Mouse (Mus musculus): Measurements from ENCODE around the gene Gm6588.
A peak's percentile ranks its signal among the peaks of the same experiment; 100 is the strongest.
"Not testable (repeated sequence)": the region's sequence is repeated elsewhere in the genome, so short reads cannot be mapped to it uniquely, and the experiment has no call there.

Gm6588 gene

GRCm38 (mm10) chr5:112448747-112449440, at the start of gene Gm6588:
Gene Gm6588, plus strand, starts transcription at chr5:112449426.
- DNase-seq: no peak

DNA sequence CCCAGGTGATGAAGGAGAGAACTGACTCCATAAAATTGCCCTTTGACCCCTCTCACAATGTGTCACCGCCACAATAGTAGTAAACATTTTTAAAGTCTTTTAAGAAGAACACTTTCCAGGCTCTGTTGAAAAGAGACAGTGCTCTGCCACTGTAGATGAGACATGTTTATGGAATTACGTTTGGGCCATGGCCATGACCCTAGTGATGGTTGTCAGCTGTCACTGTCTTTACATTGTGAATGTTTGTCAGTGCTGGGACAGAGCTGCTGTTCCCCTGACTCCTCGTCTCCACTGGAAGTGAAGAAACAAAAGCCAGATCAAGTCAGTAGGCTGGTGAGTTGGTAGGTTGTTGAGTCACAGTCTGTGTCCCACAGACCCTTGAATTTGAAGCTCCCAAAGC, 46.8 kb upstream of the Gm6588 start:
- DNase-seq: no peak

- no peak for DNase-seq
Measured at GRCm38 (mm10) chr5:112406017-112406416, 43.2 kb upstream of the Gm6588 start.

GRCm38 (mm10) chr5:112409274-112409673, 40.0 kb upstream of the Gm6588 start:
- no peak for DNase-seq

GRCm38 (mm10) chr5:112411072-112411471, 38.2 kb upstream of the Gm6588 start:
- DNase-seq: no peak

DNA sequence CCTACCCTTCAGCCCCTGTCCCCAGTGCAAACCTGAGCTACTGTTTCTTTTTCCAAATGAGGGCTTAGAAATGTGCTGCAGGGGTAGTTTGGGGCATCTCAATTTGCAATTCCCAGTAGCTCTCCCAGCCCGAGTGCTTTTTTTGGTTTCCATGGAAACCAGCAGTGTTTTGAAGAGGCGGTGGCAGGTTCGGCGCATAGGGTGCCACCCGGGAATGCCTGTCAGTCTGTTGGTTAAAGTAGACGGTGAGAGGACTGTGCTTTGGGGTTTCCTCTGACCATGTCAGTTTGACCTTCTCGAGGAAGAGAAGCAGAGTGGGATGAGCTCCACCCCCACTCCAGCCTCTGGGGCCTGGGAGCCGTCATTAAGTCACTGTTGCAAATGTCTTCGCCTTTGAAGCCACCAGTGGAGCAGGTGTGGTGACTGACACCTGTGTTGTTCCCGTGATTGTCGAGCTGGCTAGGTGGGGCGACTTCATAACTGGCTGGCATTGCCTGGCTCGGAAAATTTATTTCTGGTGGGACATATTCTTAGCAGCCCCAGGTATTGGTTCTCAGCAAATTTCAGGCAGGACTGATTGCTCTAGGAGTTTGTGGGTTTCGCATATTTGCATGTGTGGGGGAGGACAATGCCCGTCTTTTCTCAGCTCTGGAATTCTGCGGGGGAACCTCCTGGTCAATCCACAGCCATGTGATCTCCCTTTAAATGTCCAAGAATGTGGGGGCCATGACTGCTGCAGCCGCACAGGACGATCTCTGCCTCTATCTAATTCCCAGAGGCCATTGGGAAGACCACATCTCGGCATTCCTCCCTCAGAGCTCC, 37.5 kb upstream of the Gm6588 start:
- no peak for DNase-seq

- not testable (repeated sequence) for DNase-seq
Measured at GRCm38 (mm10) chr5:112412781-112413180, 36.4 kb upstream of the Gm6588 start.

DNA sequence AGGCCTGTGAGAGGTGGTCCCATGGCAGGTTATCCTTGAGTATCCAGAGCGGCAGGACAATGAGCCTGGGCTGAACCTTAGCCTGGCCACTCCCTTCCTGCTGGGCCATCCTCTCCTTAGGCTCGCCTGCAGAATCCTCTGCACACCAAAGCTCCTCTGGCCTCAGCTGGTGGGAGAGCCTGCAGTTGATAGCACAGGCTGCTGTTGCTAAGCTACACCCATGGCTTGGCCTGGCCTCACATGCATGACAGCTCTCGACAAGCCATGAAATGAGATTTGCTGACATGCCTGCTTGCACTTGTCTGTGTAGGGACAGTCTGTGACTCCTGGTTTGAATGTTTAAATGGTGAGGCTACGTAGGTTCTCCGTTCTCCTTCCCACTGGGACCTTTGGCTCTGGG, 32.6 kb upstream of the Gm6588 start:
- DNase-seq: no peak

DNA sequence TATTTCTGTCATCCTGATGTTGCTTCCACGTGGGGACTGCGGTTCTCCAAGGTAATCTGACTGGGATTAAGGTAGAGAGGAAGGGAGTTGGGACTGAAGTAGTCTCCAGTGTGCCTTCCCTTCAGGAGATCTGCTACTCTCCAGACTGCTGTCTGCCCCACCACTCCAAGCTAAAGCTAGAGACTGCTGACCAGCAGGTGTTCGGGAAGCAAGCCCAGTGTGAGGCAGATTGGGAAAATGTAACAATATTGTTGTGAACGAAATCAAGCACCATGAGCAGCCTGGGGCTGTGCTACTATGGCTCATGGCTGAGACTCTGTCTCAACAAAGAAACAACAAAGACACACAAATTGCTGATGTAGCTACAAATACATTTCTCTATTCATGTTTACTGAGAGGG, 31.2 kb upstream of the Gm6588 start:
- peak; percentile 56 for DNase-seq

DNA sequence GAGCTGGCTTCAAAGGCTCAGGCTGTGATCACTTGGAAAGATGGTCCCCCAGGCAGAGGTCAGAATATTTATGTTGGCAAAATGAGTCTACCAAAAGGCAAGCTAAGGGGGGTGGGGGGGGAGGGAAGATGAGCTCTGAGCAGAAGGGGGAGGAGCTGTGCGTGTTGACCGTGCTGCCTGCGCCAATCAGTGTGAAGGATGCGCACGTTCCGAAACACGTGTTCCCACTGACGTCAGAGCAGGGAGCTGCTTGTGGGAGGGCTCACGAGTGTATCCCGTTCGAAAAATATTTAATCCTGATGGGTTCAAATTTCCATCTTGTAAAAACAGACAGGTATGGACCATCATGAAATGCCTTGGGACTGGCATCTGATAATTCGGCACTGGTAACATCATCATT, 29.7 kb upstream of the Gm6588 start:
- DNase-seq: no peak

- DNase-seq: no peak
Measured at GRCm38 (mm10) chr5:112426635-112427034, 22.6 kb upstream of the Gm6588 start.

DNA sequence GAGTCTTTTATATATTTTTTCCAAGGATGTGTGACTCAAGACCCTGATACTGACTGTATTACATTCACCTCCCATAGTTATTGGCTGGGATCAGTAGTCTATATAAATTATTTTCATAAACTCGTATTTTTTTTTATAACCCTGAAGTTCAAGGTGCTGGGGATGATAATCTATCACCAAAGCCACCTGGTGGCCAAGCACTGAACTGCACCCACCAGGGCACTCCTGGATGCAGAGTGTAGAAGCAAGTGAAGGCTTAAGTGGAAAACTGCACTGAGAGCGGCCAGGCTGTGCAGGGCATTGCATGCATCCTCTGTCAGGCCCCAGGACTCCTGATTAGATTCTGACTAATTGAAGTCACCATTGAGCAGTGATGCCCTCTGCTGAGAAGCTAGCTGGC, 21.9 kb upstream of the Gm6588 start:
- DNase-seq: peak; percentile 76

- peak; percentile 79 for DNase-seq
Measured at GRCm38 (mm10) chr5:112428944-112429343, 20.3 kb upstream of the Gm6588 start.

- no peak for DNase-seq
Measured at GRCm38 (mm10) chr5:112431120-112431775, 18.0 kb upstream of the Gm6588 start.

DNA sequence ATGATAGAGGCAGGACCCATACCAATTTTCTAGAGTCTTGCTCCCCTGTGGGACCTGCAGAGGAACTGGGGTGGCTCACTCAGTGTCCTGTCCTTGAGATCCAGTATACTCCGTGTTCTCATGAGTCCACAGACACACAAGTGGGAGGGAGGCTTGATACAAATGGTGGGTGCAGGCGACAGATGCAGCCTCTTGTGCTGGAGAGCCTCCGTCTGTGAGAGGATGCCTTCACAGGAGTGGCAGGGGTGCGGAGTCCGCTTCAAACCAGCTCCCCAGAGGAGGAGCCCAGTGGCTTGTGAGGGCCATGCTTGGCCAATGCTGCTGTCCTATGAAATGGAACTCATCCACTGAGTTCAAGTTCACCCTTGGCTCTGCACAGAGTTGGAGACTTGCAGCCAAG, 17.2 kb upstream of the Gm6588 start:
- DNase-seq: no peak

DNA sequence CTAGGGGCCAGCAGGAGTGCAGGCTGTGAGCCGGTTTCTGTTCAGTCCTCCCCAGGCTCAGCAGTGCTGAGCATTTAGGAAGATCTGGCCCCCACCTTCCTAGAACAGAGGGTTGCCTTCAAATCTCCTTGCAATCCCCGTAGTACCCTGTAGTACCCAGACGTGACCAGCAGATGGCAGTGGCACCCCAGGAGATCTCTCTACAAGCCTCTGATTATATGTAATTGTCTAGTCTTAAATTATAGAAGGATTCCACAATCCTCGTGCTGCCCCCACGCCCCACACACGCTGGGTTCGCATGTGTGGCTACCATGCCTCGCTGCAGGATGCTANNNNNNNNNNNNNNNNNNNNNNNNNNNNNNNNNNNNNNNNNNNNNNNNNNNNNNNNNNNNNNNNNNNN, 16.2 kb upstream of the Gm6588 start:
- DNase-seq: peak; percentile 90

GRCm38 (mm10) chr5:112438535-112438934, 10.7 kb upstream of the Gm6588 start:
- DNase-seq: no peak

DNA sequence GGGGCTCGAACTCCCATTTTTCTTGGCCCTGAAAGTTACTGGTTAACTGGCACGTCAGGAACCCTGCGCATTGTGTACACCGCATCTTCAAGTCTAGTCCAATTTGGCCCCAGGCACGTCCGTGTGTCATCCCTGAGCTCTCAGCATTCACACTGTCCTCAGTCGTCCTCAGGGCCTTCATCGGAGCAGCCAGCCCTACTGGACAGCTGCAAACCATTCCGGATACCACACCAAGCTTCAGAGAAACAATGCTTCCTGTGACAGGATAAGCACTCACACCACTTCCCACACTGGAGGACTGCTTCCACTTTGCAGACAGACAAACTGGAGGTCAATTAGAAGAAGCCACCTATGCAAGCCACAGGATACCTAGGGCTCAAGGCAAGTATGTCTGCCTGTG, 3.9 kb downstream of the Gm6588 start:
- no peak for DNase-seq

DNA sequence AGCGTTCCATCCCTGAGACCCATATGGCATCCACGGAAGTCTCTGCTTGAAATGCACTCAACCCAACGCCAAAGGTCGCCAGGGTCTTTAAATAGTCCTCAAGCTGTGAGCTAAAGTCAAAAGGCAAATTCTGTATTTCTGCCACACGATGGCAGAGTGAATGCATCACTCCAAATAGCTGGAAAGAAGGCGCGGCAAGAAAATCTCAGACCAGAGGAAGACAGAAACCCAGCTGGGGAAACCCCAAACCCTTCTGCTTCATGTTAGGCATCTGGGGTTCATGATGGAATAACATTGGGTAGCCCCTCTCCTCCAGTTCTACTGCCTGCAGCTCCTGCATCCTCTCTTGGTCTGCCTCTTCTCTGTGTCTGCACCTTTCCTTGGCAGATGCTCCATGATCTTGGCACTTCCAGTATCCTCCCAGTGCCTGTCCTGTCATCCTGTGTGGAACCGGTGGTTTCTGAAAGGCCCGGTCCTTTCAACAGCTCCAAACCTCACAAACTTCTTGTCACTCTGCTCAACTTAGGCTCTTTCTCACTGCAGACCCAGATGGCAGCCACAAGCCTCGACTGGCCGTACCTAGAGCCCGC, 5.8 kb downstream of the Gm6588 start:
- peak; percentile 55 for DNase-seq

DNA sequence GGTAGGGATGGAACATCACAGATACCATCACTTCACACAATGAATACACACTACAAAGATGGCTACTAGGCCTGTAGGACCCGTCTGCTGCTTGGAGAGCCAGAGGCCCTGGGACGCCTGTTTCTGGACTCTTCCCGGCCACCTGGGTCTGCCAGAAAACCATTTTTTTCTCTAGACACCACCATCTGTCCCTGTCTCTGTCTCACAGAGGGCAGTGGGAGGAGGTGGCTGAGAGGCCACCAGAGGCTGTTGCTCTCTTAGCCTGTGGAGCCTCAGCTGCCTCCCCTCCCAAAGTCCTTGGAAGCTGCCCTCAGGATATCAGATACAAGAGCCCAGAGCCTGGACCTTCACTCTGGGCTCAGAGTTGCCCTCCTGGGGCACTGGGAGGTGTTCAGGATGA, 10.7 kb downstream of the Gm6588 start:
- peak; percentile 85 for DNase-seq

DNA sequence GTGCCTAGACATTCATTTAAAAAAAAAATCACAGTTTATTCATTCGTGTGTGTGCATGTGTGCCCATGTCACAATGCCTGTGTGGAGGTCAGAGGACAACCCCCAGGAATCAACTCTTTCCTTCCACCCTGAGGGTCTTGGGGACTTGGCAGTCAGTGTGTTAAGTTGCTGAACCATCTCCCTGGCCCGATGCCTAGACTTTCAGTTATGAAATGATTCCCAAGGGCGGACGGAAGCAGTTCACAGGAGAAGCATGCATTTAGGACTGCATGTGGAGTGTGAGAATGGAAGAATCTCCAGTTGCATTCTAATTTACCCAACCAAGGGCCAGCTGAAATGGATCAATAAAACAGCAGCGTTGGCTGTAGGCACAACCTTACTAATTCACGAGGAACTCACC, 17.1 kb downstream of the Gm6588 start:
- DNase-seq: no peak

- no peak for DNase-seq
Measured at GRCm38 (mm10) chr5:112468986-112469581, 19.9 kb downstream of the Gm6588 start.

GRCm38 (mm10) chr5:112470144-112470543, 20.9 kb downstream of the Gm6588 start:
- DNase-seq: peak; percentile 86
